Mouse (Mus musculus): ENCODE results near the gene Tmem204.

DNA sequence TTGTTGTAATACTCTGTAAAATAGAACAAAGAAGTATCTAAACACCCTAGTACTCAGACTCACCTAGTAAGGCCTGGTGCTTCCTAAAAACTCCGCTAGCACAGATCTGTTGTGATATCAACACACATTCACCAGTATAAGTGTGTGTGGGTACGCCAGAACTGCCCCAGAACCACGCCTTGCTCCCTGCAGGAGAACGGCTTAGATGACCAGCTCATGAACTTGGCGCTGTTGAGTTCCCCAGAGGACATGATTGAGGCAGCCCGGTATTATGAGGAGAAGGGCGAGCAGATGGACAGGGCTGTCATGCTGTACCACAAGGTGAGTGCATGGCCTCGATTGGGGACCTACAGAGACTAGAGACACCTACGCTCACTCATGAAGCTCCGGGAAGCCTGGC lies 7.1 kb upstream of the Tmem204 start:
- no peak for TF ChIP-seq EP300 (IDR thresholded peaks at IDR 0.05)
- TF ChIP-seq CTCF (IDR thresholded peaks at IDR 0.05) = no peak

All from lung, postnatal 0 days (tissue).